In genomic region chr2:167293289-167294085, GRCm38 (mm10) we compare ENCODE assay signal across 8 mouse cellular contexts. TPM values are rescaled to one million over a fixed set of nuclear protein-coding genes. Genes with fewer than 3 reads are reported as not detected.
DNase-seq lines count a peak whose midpoint lies in the region; ATAC-seq and TF ChIP-seq lines count a peak whose summit lies in the region.

No protein-coding gene starts in this region.

- no peak overlapping the region for H3K9ac ChIP-seq in heart, embryonic 12.5 days
- no peak overlapping the region for H3K9ac ChIP-seq in kidney, postnatal 0 days (ENCODE audit: low read depth, low read length)
- no peak overlapping the region for H3K9ac ChIP-seq in hindbrain, embryonic 13.5 days

- no peak overlapping the region for H3K4me2 ChIP-seq in heart, embryonic 12.5 days
- no peak overlapping the region for H3K4me2 ChIP-seq in kidney, postnatal 0 days (ENCODE audit: low read length)
- H3K4me2 ChIP-seq in hindbrain, embryonic 13.5 days, result no peak overlapping the region

- no peak for DNase-seq in heart, adult 9 months (ENCODE audit: low spot score in 2 of 2)
- peak; percentile 3 for DNase-seq in thymus, postnatal 14 days
- DNase-seq in thymus, postnatal 0 days (ENCODE audit: low spot score), result no peak
- DNase-seq in kidney, postnatal 0 days (ENCODE audit: low spot score), result peak; percentile 51
- DNase-seq in testis, postnatal 14 days (ENCODE audit: low spot score), result peak; percentile 9

- no peaks in the 10 kb centered on the region for H3K27me3 ChIP-seq in heart, embryonic 12.5 days (replicated peaks)
- no peaks in the 10 kb centered on the region for H3K27me3 ChIP-seq in kidney, postnatal 0 days (ENCODE audit: insufficient read depth, low read length)
- no peaks in the 10 kb centered on the region for H3K27me3 ChIP-seq in hindbrain, embryonic 13.5 days

- WGBS in heart, embryonic 12.5 days, result 58% methylated on average over 13 of the region's 13 CpGs
- WGBS in kidney, postnatal 0 days, result 70% methylated on average over 13 of the region's 13 CpGs
- 66% methylated on average over 13 of the region's 13 CpGs for WGBS in hindbrain, embryonic 13.5 days

- peak overlapping the region; percentile 46; the same call in 1 of the 2 replicates for H3K27ac ChIP-seq in heart, embryonic 12.5 days (ENCODE audit: poor library complexity, severe bottlenecking)
- H3K27ac ChIP-seq in kidney, postnatal 0 days, result no peak overlapping the region
- H3K27ac ChIP-seq in hindbrain, embryonic 13.5 days, result no peak overlapping the region

- TF ChIP-seq CTCF in kidney, postnatal 0 days (IDR thresholded peaks at IDR 0.05; ENCODE audit: low read depth), result no peak

- no peaks in the 10 kb centered on the region for H3K9me3 ChIP-seq in heart, embryonic 12.5 days (replicated peaks)
- H3K9me3 ChIP-seq in kidney, postnatal 0 days (replicated peaks; ENCODE audit: low read length), result no peaks in the 10 kb centered on the region
- H3K9me3 ChIP-seq in hindbrain, embryonic 13.5 days, result no peaks in the 10 kb centered on the region

- H3K4me1 ChIP-seq in heart, embryonic 12.5 days (replicated peaks), result peaks cover 33% of the 10 kb centered on the region
- H3K4me1 ChIP-seq in kidney, postnatal 0 days (replicated peaks; ENCODE audit: insufficient read depth, low read length), result no peaks in the 10 kb centered on the region
- peaks cover 14% of the 10 kb centered on the region for H3K4me1 ChIP-seq in hindbrain, embryonic 13.5 days (replicated peaks)

- peak; percentile 84 for ATAC-seq in heart, embryonic 12.5 days (ENCODE audit: insufficient number of reproducible peaks, low FRiP score)
- peak; percentile 60; the same call in 1 of the 2 replicates for ATAC-seq in common myeloid progenitor, adult 5-6 weeks (replicated peaks; ENCODE audit: low read depth, poor library complexity, severe bottlenecking)
- 0 out of 2 replicates have a peak, but pooled peaks have one; percentile 35 for ATAC-seq in kidney, postnatal 0 days (replicated peaks; ENCODE audit: low FRiP score, low read depth)
- no peak for ATAC-seq in hindbrain, embryonic 13.5 days (ENCODE audit: low FRiP score)

- no peak overlapping the region for H3K4me3 ChIP-seq in heart, embryonic 12.5 days
- no peak overlapping the region for H3K4me3 ChIP-seq in kidney, postnatal 0 days (replicated peaks; ENCODE audit: low read depth, low read length)
- no peak overlapping the region for H3K4me3 ChIP-seq in hindbrain, embryonic 13.5 days

- peaks cover 7% of the 10 kb centered on the region for H3K36me3 ChIP-seq in heart, embryonic 12.5 days
- H3K36me3 ChIP-seq in kidney, postnatal 0 days (ENCODE audit: insufficient read depth, low read length), result no peaks in the 10 kb centered on the region
- no peaks in the 10 kb centered on the region for H3K36me3 ChIP-seq in hindbrain, embryonic 13.5 days

RNA-seq across cellular contexts. Expression of gene Ptgis, which starts 53.1 kb away (rescaled TPM):
- polyA plus RNA-seq in heart, embryonic 12.5 days (2016; fragmentation: Nextera tagmentation; extraction: Ambion mirVana), result 22.5 and 22.9 TPM in 2 replicates
- polyA plus RNA-seq in thymus, postnatal 0 days (2015; fragmentation: Nextera tagmentation; extraction: Ambion mirVana), result 1.7 and 2.2 TPM in 2 replicates
- total RNA-seq in common myeloid progenitor, adult 5-6 weeks (2017), result not detected in 2 replicates
- polyA plus RNA-seq in kidney, postnatal 0 days (2015; fragmentation: Nextera tagmentation; extraction: Ambion mirVana), result 17.7 and 18.7 TPM in 2 replicates
- polyA plus RNA-seq in hindbrain, embryonic 13.5 days (2015; fragmentation: Nextera tagmentation; extraction: Ambion mirVana), result 5.8 and 6.5 TPM in 2 replicates

RNA-seq across cellular contexts. Expression of gene B4galt5, which starts 55.5 kb away (rescaled TPM):
- 14.9 and 21.1 TPM in 2 replicates for polyA plus RNA-seq in heart, embryonic 12.5 days (2016; fragmentation: Nextera tagmentation; extraction: Ambion mirVana)
- polyA plus RNA-seq in thymus, postnatal 0 days (2015; fragmentation: Nextera tagmentation; extraction: Ambion mirVana), result 4.6 and 5.8 TPM in 2 replicates
- 1.7 and 5.8 TPM in 2 replicates for total RNA-seq in common myeloid progenitor, adult 5-6 weeks (2017)
- 19.5 and 22.6 TPM in 2 replicates for polyA plus RNA-seq in kidney, postnatal 0 days (2015; fragmentation: Nextera tagmentation; extraction: Ambion mirVana)
- polyA plus RNA-seq in hindbrain, embryonic 13.5 days (2015; fragmentation: Nextera tagmentation; extraction: Ambion mirVana), result 12.3 and 12.5 TPM in 2 replicates

Comparison
In these comparisons a context has a peak if more than half of its experiments do, and no peak if none do; other contexts are left out.
1. DNase-seq: peak in thymus, postnatal 14 days (single experiment), kidney, postnatal 0 days (single experiment) and testis, postnatal 14 days (single experiment); none in heart, adult 9 months (0 of 2) and thymus, postnatal 0 days (single experiment).